Comparison of ENCODE assay signal across 27 mouse cellular contexts in genomic region chr6:21471891-21472544, GRCm38 (mm10).
DNase-seq lines count a peak whose midpoint lies in the region; ATAC-seq and TF ChIP-seq lines count a peak whose summit lies in the region.
"Had no signal": no experiment of that assay in that cellular context is flagged by ENCODE, and none has a peak within 500 bp of the region (broad histone marks: within the 10 kb centered on the region; RNA-seq: fewer than 3 reads in every experiment).

No protein-coding gene starts in this region.

- no peaks in the 10 kb centered on the region for H3K27me3 ChIP-seq in forebrain, embryonic 15.5 days
- H3K27me3 ChIP-seq in forebrain, embryonic 12.5 days: no peaks in the 10 kb centered on the region
- H3K27me3 ChIP-seq: CH12.LX; heart, embryonic 13.5 days; midbrain, embryonic 15.5 days; neural tube, embryonic 12.5 days had no signal

- H3K4me2 ChIP-seq in forebrain, embryonic 15.5 days (replicated peaks): no peak overlapping the region
- no peak overlapping the region for H3K4me2 ChIP-seq in forebrain, embryonic 12.5 days
- H3K4me2 ChIP-seq: heart, embryonic 13.5 days; midbrain, embryonic 15.5 days; neural tube, embryonic 12.5 days had no signal

- TF ChIP-seq CTCF in gastrocnemius, adult 2 months (IDR thresholded peaks at IDR 0.05): no peak

- H3K27ac ChIP-seq in forebrain, embryonic 15.5 days (replicated peaks): no peak overlapping the region
- no peak overlapping the region for H3K27ac ChIP-seq in forebrain, embryonic 12.5 days
- no peak overlapping the region for H3K27ac ChIP-seq in gastrocnemius, adult 2 months
- H3K27ac ChIP-seq: heart, embryonic 13.5 days; hindbrain, embryonic 10.5 days; liver, embryonic 14.5 days; midbrain, embryonic 15.5 days; neural tube, embryonic 12.5 days had no signal

- H3K4me3 ChIP-seq in forebrain, embryonic 15.5 days: no peak overlapping the region
- no peak overlapping the region for H3K4me3 ChIP-seq in forebrain, embryonic 12.5 days (replicated peaks)
- H3K4me3 ChIP-seq in gastrocnemius, adult 2 months: no peak overlapping the region
- H3K4me3 ChIP-seq: heart, embryonic 13.5 days; hindbrain, embryonic 10.5 days; midbrain, embryonic 15.5 days; neural tube, embryonic 12.5 days had no signal

- intact Hi-C loops in gastrocnemius, adult 2 months (cut with DNase I): no loop called here

- peak; percentile 79 for ATAC-seq in forebrain, embryonic 15.5 days (replicated peaks)
- ATAC-seq in forebrain, embryonic 12.5 days (ENCODE audit: low FRiP score): no peak; the same call in 1 of the 2 replicates
- ATAC-seq: activated CD4-positive, CD25-positive, alpha-beta regulatory T cell, adult 4 months; intestine, postnatal 0 days; midbrain, embryonic 15.5 days had no signal

- no peaks in the 10 kb centered on the region for H3K36me3 ChIP-seq in forebrain, embryonic 15.5 days
- H3K36me3 ChIP-seq in forebrain, embryonic 12.5 days (replicated peaks): no peaks in the 10 kb centered on the region
- H3K36me3 ChIP-seq: heart, embryonic 13.5 days; hindbrain, embryonic 10.5 days; midbrain, embryonic 15.5 days; neural tube, embryonic 12.5 days had no signal

- no peaks in the 10 kb centered on the region for H3K9me3 ChIP-seq in forebrain, embryonic 15.5 days
- H3K9me3 ChIP-seq in forebrain, embryonic 12.5 days: no peaks in the 10 kb centered on the region
- H3K9me3 ChIP-seq: heart, embryonic 13.5 days; hindbrain, embryonic 10.5 days; midbrain, embryonic 15.5 days; neural tube, embryonic 12.5 days had no signal

- H3K4me1 ChIP-seq in forebrain, embryonic 15.5 days: peaks cover 16% of the 10 kb centered on the region; the same call in 1 of the 2 replicates
- H3K4me1 ChIP-seq in forebrain, embryonic 12.5 days: no peaks in the 10 kb centered on the region
- H3K4me1 ChIP-seq: hindbrain, embryonic 10.5 days; midbrain, embryonic 15.5 days; neural tube, embryonic 12.5 days had no signal

- DNase-seq in cerebellum, adult 9-10 months: peak; percentile 67
- no peak for DNase-seq in cerebellum, adult 9-11 months
- DNase-seq in layer of hippocampus, adult 9-10 months (ENCODE audit: low spot score): peak; percentile 17
- no peak for DNase-seq in layer of hippocampus, adult 8-10 months (ENCODE audit: low spot score in 2 of 2)
- peak; percentile 22 for DNase-seq in brain, embryonic 18.5 days (ENCODE audit: low read depth, low spot score)
- no peak for DNase-seq in gastrocnemius, adult 2 months
- DNase-seq: adrenal gland, adult 2 months; adrenal gland, postnatal 36 days; cerebellum, adult 11 months; gastrocnemius, postnatal 10 days; heart, postnatal 10 days; kidney, adult 9 months; kidney, postnatal 14 days; liver; lung, adult 2 months; lung, postnatal 10 days; right cerebral cortex, postnatal 14 days had no signal

- no peak overlapping the region for H3K9ac ChIP-seq in forebrain, embryonic 15.5 days (replicated peaks)
- H3K9ac ChIP-seq in forebrain, embryonic 12.5 days: no peak overlapping the region
- H3K9ac ChIP-seq: heart, embryonic 13.5 days; liver, embryonic 14.5 days; midbrain, embryonic 15.5 days; neural tube, embryonic 12.5 days had no signal

- 38% methylated on average over 1 of the region's 1 CpGs for WGBS in forebrain, embryonic 15.5 days
- 74% methylated on average over 1 of the region's 1 CpGs for WGBS in forebrain, embryonic 12.5 days

Comparison
In these comparisons a context has a peak if more than half of its experiments do, and no peak if none do; other contexts are left out.
1. DNase-seq: peak in cerebellum, adult 9-10 months (single experiment), layer of hippocampus, adult 9-10 months (single experiment) and brain, embryonic 18.5 days (single experiment); none in cerebellum, adult 9-11 months (single experiment), layer of hippocampus, adult 8-10 months (0 of 2) and gastrocnemius, adult 2 months (single experiment).